Mouse (Mus musculus): ENCODE measurements around the gene Trpv5.

- no peak for TF ChIP-seq MYOD1 (IDR thresholded peaks at IDR 0.05; ENCODE audit: control insufficient read depth in 1 of 3, insufficient read length in 2 of 3, low read depth in 2 of 3)
- TF ChIP-seq POLR2A (IDR thresholded peaks at IDR 0.05; ENCODE audit: insufficient read length, low read depth) = no peak
- TF ChIP-seq MAX (IDR thresholded peaks at IDR 0.05; ENCODE audit: low read depth) = no peak
- TF ChIP-seq E2F4 (IDR thresholded peaks at IDR 0.05; ENCODE audit: insufficient read depth) = no peak
- TF ChIP-seq POLR2AphosphoS2 (IDR thresholded peaks at IDR 0.05; ENCODE audit: insufficient read length, low read depth) = no peak
- TF ChIP-seq CEBPB (IDR thresholded peaks at IDR 0.05; ENCODE audit: insufficient read depth, poor library complexity, severe bottlenecking) = no peak
- no peak for TF ChIP-seq MYOG (IDR thresholded peaks at IDR 0.05; ENCODE audit: control insufficient read depth in 1 of 3, insufficient read depth in 1 of 3, insufficient read length in 2 of 3, low read depth in 2 of 3)
- TF ChIP-seq USF1 (IDR thresholded peaks at IDR 0.05; ENCODE audit: low read depth) = no peak
Observed at GRCm38 (mm10) chr6:41710281-41710680, 29.7 kb upstream of the Trpv5 start.

Data from myocyte (in vitro differentiated cells).